Mouse (Mus musculus): ENCODE measurements around the gene Cabp4.
"Not testable (repeated sequence)": the region's sequence is repeated elsewhere in the genome, so short reads cannot be mapped to it uniquely, and the experiment has no call there.

Gene Cabp4

DNA sequence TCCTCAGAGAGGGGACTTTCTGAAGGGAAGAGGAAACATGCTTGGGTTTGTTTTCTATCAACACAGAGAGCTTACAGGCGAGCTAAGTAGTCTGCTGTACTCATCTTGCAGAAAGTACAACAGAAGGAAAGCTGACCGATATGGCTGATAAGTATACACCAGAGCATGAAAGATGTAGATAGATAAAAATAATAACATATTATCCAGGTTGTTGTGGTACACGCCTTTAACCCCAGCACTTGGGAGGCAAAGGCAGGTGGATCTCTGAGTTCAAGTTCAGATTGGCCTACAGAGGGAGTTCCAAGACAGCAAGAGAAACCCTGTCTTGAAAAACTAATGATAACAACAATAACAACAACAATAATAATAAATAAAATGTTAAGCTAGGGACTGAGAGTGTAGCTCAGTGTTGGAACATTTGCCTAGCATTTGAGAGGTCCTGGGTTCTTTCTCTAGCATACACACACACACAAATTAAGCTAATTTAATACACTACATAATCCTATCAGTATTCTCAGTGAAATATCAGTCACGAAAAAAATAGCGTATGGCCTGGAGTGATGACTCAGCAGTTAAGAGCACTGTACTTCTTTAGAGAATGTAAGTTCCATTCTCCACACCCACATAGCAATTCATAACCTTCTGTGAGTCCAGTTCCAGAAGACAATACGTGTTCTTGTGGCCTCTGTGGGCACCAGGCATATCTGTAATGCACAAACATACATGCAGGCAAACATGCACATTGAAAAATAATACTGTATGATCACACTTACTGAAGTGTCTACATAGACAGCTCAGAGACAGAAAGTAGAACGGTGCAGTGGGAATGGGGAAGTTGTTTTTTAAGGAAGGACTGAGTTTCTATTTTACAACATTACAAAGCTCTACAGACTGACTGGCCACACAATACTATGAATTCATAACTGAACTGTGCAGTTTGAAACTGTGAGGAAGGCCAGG lies 21.1 kb downstream of the Cabp4 start:
- DNase-seq = no peak

DNA sequence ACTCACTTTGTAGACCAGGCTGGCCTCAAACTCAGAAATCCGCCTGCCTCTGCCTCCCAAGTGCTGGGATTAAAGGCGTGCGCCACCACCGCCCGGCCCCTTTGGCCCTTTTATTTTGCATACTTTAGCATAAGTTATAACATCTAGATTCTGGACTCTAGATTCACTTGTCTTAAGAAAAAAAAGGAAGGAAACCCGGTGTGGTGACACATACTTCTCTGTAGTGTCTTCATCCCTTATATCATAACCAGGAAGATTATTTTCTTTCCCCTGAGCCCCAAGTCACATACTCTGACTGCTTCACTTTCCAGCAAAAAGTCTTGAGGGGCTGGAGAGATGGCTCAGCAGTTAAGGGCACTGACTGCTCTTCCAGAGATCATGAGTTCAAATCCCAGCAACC lies 21.9 kb downstream of the Cabp4 start:
- not testable (repeated sequence) for DNase-seq

- peak; percentile 96 to 98 for DNase-seq
These were observed 22.6 kb downstream of the Cabp4 start for GRCm38 (mm10) chr19:4121097-4121805.

GRCm38 (mm10) chr19:4120496-4120895 lies 23.3 kb downstream of the Cabp4 start:
- no peak for DNase-seq

DNA sequence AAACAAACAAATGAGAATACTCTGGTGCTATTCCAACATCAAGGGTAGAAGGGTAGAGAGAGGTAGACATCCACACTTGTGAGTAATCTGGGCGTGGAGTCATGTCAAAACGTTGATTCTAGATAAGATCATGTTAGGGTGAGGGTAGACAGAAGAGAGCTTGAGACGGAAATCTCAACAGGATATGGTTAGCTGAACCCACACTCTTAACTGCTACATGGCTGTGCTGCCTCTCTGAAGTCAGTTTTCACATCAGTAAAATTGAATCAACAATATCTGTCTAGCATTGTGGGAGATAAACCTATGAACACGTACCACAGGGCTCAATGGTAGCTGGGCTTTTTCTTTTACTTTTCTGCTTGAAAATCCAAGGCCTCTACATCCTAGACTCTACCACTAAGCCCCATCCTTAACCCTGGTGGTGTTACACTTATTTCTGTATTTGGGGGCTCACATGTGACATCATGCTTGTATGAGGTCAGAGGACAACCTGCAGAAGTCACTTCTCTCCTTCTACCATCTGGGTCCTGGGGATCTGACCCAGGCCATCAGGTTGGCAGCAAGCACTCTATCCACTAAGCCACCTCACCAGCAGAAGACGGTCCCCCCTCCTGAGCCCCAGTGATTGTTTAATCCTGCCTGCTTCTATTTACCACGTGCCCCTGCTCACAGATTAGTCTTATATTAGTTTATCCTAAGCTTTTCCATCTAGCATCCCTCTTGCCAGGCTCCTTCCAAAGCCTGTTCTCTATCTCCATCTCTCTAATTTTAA lies 23.9 kb downstream of the Cabp4 start:
- DNase-seq = no peak

DNA sequence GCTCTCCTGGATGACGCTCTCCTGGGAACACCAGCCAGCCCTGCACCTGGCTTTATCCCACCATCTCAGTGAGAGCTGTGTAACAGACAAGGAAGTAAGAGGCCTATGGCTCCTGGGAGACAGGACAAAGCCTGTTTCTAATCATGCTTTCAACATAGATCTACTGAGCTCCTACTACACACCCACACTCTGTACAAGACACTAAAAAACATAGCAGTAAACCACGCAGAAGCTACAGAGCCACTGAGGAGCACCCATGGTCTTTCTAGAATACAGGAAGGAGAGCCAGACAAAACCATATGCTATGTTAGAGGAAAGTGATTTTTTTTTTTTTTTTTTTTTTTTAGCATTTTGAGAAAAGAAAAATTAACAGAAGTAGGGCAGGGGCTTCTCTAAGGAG lies 25.5 kb downstream of the Cabp4 start:
- DNase-seq = no peak

GRCm38 (mm10) chr19:4117006-4117405 lies 26.8 kb downstream of the Cabp4 start:
- no peak for DNase-seq

DNA sequence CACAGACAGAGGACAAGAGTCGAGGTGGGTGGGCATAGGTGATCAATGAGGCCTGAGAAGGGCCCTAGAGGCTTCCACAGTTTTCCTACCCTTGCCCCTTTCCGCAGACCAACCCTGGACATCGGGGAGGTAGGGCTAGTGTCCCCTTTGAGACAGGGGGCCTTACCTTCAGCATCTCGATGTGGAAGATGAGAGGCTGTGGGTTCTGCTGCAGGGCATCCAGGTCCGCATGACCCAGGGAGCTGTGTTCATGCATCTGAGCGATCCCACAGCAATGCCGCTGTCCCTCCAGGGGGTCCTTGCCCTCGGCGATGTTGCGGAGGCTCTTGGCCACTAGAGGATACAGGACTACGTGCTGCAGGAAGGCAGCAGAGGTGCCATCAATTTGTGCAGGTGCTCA lies 28.0 kb downstream of the Cabp4 start:
- DNase-seq = no peak

DNA sequence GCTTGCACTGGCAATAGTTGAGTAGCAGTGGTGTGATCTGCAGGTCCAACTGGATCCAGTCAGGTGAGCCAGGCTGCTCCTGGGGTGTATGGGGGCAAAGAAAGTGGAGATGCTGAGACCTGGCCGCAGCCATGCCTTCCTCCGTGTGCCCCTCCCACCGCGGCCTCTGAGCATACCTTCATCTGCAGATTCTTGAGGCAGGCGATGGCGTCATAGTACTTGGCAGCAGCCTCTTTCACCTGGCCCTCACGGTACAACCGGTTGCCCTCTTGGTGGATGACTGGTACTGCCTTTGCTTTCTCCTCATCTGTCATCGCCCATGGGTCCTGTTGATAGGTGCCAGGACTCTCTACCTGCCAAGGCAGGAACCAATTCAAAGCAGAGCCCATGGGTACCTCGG lies 28.7 kb downstream of the Cabp4 start:
- DNase-seq = no peak

- DNase-seq = no peak
These were observed 29.3 kb downstream of the Cabp4 start for GRCm38 (mm10) chr19:4114551-4114950.

DNA sequence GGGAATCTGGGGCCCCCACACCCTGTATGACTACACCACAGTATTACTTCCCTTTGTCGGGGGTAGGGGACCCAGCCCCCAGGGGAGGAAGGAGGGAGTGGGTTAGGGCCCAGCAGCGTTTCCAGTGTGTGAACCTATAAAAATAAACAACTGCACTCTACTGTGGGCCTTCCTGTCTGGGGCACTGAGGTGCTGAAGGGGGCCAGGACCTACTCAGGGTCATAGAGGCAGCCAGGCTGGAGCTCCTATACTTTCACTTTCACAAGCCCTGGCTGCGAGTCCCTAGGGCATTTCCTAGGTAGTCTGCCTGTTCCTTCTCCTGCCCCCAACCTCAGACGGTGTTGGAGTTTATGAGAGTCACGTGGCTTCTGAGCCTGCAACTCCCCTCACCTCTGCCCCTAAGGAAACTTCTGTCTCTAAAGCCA lies 30.0 kb downstream of the Cabp4 start:
- DNase-seq = peak; percentile 57 to 70

DNA sequence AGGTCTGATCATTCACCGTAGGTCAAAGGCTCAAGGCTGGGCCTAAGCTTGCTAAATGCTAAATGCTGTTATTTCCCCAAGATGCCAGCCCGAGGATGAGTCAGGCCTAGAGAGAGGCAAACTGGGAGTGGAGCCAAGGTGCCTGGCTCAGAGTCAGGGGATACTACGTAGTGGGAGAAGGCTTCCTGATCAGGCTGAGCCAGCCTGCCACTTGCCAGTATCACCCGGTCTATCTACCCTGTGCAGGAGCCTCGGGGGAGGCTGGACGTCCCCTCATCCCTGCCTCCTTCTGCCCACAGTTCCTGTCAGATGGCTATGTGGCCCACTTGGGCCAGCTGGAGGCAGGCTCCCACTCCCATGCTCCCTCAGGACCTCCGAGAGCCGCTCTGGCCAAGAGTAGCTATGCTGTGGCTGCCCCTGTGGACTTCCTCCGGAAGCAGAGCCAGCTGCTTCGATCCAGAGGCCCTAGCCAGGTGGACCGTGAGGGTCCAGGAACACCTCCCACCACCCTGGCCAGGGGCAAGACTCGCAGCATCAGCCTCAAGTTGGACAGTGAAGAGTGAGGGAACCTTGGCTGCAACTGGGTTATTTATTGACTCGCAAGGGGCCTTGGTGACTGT lies 30.5 kb downstream of the Cabp4 start:
- peak; percentile 36 to 51 for DNase-seq

DNA sequence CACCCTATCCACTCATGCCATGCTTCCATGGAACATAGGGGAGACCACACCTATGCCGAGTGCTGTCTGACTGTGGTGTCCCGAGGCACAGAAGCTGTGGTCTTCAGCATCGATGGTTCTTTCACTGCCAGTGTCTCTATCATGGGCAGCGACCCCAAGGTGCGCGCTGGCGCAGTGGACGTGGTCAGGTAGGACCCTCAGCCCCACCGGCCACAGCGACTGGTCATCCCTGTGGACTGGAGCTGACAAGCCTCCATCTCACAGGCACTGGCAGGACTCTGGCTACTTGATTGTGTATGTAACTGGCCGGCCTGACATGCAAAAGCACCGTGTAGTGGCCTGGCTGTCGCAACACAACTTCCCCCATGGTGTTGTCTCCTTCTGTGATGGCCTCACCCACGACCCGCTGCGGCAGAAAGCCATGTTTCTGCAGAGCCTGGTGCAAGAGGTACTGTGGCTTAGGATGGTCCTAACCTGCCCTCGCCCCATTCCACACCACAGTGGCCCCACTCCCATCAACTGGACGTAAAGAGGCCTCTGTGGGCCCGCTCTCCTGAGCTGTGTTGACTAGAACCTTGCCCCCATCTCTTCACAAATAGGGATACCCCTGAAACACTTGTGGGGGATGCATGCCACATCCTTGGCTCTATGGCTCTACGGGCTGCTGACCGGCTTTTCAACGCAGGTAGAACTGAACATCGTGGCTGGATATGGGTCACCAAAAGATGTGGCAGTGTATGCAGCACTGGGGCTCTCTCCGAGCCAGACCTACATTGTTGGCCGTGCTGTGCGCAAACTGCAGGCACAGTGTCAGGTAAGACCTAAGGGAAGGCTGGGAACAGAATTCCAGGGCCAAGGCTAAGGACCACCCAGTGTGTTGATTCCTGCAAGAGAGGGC lies 31.5 kb downstream of the Cabp4 start:
- no peak for DNase-seq

DNA sequence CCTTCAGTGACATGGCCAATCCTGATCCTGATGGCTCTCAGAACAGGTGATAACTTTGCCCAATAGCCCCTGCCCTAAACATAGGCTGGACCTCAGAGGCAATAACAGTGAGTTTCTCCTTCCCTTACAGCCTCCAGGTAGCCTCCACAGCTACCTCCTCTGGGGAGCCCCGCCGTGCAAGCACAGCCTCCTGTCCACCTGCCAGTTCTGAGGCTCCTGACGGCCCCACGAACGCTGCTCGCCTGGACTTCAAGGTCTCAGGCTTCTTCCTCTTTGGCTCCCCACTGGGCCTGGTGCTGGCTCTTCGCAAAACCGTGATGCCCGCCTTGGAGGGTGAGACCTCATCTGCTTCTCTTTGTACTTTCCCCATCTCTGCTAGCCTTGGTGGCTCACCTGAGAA lies 35.3 kb downstream of the Cabp4 start:
- no peak for DNase-seq

- DNase-seq = no peak
These were observed 37.2 kb downstream of the Cabp4 start for GRCm38 (mm10) chr19:4106654-4107053.

DNA sequence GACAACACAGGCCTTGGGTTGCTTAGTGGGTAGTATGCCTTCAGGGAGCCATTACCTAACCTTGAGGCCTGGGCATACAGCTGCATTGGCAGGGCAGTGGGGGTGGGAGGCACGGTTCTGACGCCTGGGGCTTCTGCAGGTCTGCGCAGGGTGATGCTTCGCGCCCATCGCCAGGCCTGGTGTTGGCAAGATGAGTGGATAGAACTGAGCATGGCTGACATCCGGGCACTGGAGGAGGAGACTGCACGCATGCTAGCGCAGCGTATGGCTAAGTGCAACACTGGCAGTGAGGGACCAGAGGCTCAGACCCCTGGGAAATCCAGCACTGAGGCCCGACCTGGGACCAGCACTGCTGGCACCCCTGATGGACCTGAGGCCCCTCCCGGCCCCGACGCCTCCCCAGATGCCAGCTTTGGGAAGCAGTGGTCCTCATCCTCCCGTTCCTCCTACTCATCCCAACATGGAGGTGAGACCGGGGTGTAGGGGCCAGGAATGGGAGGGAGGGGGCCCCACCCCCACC lies 39.1 kb downstream of the Cabp4 start:
- DNase-seq = no peak

DNA sequence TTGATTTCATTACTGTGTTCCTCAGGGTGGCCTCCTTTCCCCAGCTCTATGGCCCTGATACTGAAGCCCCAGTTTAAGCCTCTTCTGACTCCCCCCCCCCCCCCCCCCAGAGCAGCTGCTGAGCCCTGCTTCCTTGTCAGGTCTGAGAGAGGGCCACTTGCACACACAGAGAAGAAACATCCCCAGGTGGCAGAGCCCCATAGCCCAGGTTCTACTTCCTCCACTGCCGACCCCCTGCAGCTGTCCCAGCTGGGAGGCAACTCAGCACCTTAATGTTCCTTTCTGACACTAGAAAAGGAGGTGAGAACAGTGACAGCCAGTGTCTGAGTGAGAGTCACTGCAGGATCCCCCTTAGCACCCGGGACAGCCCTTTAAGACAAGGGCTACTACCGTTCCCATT lies 40.0 kb downstream of the Cabp4 start:
- DNase-seq = no peak

GRCm38 (mm10) chr19:4103294-4103693 lies 40.5 kb downstream of the Cabp4 start:
- DNase-seq = no peak

DNA sequence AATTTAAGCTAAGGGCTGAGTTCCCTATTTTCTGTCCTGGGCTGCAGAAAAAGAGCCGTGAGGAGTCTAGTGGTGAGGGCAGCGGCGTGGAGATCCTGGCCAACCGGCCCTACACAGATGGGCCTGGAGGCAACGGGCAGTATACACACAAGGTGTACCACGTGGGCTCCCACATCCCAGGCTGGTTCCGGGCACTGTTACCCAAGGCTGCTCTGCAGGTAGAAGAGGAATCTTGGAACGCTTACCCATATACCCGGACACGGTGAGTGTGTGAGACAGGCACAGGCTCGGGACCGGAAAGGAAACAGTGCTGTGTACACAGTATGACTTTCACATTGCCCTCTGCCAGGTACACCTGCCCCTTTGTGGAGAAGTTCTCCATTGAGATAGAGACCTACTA lies 41.2 kb downstream of the Cabp4 start:
- no peak for DNase-seq

- DNase-seq = no peak
These were observed 41.8 kb downstream of the Cabp4 start for GRCm38 (mm10) chr19:4102049-4102448.

- DNase-seq = no peak
These were observed 42.4 kb downstream of the Cabp4 start for GRCm38 (mm10) chr19:4101466-4101865.

All from spleen, adult 18-20 months (tissue).